Mouse (Mus musculus) large intestine, adult 2 months (tissue): ENCODE results near the gene Ccdc114. TPM values are rescaled to one million over a fixed set of nuclear protein-coding genes. Genes with fewer than 3 reads are reported as not detected.

Experiments
- DNase-seq: peaks from one replicate; pipeline ENCODE4 v3.0.0-alpha.2; 2012; ENCODE audit warnings: low read depth, low spot score
- WGBS: fragments of 180-500 bp; shearing (Covaris S2); methylation state at CpG from one replicate; pipeline ENCODE4 v1.1.7; 2018; 5-methylcytosine and 5-hydroxymethylcytosine counted together
- polyA plus RNA-seq: library from polyadenylated mRNA; depleted of rRNA; stranded (reverse); fragments of >200 nt; gene quantifications from 2 replicates; pipeline ENCODE4 v1.2.3, GENCODE M21; 2012; rRNA removed

Ccdc114 gene
- polyA plus RNA-seq, 1 experiment = 1.7 TPM

GRCm38 (mm10) chr7:45971831-45972723 lies 48.2 kb downstream of the Ccdc114 start:
- WGBS = 71% methylated on average over 11 of the region's 11 CpGs

GRCm38 (mm10) chr7:45973271-45973687 lies 49.4 kb downstream of the Ccdc114 start:
- DNase-seq = no peak
- 84% methylated on average over 6 of the region's 6 CpGs for WGBS

More at GRCm38 (mm10) chr7:45971831-45972723, 48.2 kb downstream of the Ccdc114 start:
- no peak for DNase-seq

- WGBS = 41% methylated on average over 6 of the region's 6 CpGs
- no peak for DNase-seq
Observed at GRCm38 (mm10) chr7:45974103-45974502, 50.2 kb downstream of the Ccdc114 start.

DNA sequence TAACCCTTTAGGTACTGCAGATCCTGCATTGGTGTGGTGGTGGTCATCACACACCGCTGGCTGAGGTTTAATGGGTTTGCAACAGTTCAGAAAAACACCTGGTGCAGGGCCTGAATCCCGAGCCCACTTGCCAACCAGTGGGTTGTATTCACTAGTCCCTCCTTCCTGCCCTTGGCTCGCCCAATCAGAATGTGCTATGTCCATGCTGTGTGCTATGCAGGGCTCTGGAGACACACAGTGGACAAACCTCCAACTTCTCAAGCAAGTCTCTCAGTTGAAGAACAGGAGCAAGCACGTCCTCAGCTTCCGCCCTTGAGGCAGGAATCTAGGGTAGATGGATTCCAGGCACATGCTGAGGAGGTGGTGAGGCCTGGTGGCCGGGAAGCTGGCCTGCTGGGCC lies 50.6 kb downstream of the Ccdc114 start:
- 67% methylated on average over 6 of the region's 6 CpGs for WGBS
- no peak for DNase-seq

DNA sequence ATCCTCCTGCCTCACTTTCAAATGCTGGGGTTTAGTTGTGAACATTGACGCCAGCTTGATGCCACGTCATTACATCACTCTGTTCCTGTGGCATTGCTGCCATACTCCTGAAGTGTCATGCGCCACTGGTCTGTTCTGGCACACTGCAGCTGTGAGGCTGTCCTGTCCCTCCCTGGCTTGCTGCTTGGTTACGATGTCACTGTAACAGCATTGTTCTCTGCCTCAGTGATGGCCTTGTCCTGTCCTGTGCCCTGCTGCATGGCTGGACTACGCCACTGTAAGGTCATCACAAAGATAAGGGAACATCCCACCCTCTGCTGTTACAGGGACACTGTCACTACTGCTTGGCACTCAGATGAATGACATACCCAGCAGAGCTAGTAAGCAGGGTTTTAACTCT lies 57.7 kb downstream of the Ccdc114 start:
- WGBS = 86% methylated on average over 5 of the region's 5 CpGs
- DNase-seq = no peak

GRCm38 (mm10) chr7:45986893-45987292 lies 63.0 kb downstream of the Ccdc114 start:
- WGBS = 74% methylated on average over 6 of the region's 6 CpGs
- no peak for DNase-seq

GRCm38 (mm10) chr7:45988344-45988743 lies 64.5 kb downstream of the Ccdc114 start:
- 80% methylated on average over 1 of the region's 1 CpGs for WGBS
- DNase-seq = no peak

DNA sequence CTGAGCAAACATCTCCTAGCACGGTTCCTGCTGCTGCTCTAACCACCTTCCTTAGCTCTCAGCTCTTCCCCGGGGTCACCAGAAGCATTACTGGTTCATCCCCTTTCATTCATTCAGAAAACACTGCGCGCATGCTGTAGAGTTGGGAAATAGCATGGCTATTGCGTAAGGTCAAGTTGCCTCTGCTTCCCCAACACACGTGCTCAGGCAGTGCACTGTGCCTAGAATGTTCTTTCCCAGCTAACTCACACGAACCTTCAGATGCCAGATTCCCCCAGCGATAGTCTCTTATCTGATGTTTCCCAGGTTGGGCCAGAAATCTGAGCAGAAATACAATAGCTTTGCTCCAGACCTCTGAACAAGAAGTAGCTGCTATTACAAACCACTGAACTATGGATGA lies 68.6 kb downstream of the Ccdc114 start:
- 70% methylated on average over 8 of the region's 8 CpGs for WGBS
- DNase-seq = no peak

Other genes starting within 250 kb of the Ccdc114 start
- gene Ntn5, start 240.1 kb upstream of the Ccdc114 start, polyA plus RNA-seq = 0.92 and 4.4 TPM in 2 replicates
- 0.10 and 0.63 TPM in 2 replicates for gene Sec1, start 229.7 kb upstream of the Ccdc114 start, polyA plus RNA-seq
- 2.7 and 3.6 TPM in 2 replicates for gene Car11, start 224.2 kb upstream of the Ccdc114 start, polyA plus RNA-seq
- 6.4 and 7.9 TPM in 2 replicates for gene Dbp, start 219.0 kb upstream of the Ccdc114 start, polyA plus RNA-seq
- 1,707 and 1,915 TPM in 2 replicates for gene Rpl18, start 208.6 kb upstream of the Ccdc114 start, polyA plus RNA-seq
- gene Sphk2, start 206.1 kb upstream of the Ccdc114 start, polyA plus RNA-seq = 51.9 and 70.7 TPM in 2 replicates
- 106 and 117 TPM in 2 replicates for gene Fam83e, start 202.9 kb upstream of the Ccdc114 start, polyA plus RNA-seq
- not detected in 2 replicates for gene Spaca4, start 198.3 kb upstream of the Ccdc114 start, polyA plus RNA-seq
- gene Lmtk3, start 140.3 kb upstream of the Ccdc114 start, polyA plus RNA-seq = 0.73 and 2.1 TPM in 2 replicates
- 210 and 303 TPM in 2 replicates for gene Sult2b1, start 139.4 kb upstream of the Ccdc114 start, polyA plus RNA-seq
- gene Cyth2, start 109.5 kb upstream of the Ccdc114 start, polyA plus RNA-seq = 39.6 and 49.1 TPM in 2 replicates
- gene Kcnj14, start 99.3 kb upstream of the Ccdc114 start, polyA plus RNA-seq = 0.33 and 0.48 TPM in 2 replicates
- 15.9 and 17.8 TPM in 2 replicates for gene Grwd1, start 93.1 kb upstream of the Ccdc114 start, polyA plus RNA-seq
- gene Kdelr1, start 51.3 kb upstream of the Ccdc114 start, polyA plus RNA-seq = 357 and 385 TPM in 2 replicates
- gene Grin2d, start 45.7 kb upstream of the Ccdc114 start, polyA plus RNA-seq = 1.1 and 2.6 TPM in 2 replicates
- gene Syngr4, start 27.4 kb upstream of the Ccdc114 start, polyA plus RNA-seq = 0.26 and 0.41 TPM in 2 replicates
- 28.7 and 33.5 TPM in 2 replicates for gene Tmem143, start 27.1 kb upstream of the Ccdc114 start, polyA plus RNA-seq
- 66.0 and 74.3 TPM in 2 replicates for gene Emp3, start 2.7 kb upstream of the Ccdc114 start, polyA plus RNA-seq
- gene Abcc6, start 106.2 kb downstream of the Ccdc114 start, polyA plus RNA-seq = 3.0 and 6.4 TPM in 2 replicates
- gene Nomo1, start 109.6 kb downstream of the Ccdc114 start, polyA plus RNA-seq = 53.0 and 77.1 TPM in 2 replicates
- gene Kcnj11, start 176.7 kb downstream of the Ccdc114 start, polyA plus RNA-seq = 1.1 and 1.2 TPM in 2 replicates